Mouse (Mus musculus): ENCODE data around the gene Lrrc4b.

Gene Lrrc4b

DNA sequence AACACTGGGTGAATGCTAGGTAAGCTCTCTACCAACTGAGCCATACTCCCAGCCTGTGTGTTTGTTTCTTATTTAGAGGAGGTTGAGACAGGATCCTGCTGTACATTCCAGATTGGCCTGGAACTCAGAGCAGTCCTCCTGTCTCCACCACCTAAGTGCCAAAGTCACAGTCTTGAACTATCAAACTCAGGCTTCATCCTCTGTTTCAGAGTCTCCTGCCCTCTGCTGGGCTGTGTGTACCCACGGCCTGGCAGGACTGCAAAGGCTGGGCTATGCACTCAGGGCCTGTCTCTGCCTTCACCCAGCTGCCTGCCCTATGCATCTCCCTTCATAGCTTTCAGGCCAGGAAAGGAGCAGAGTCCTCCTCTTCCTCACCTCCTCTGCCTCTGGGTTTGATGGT, 7.4 kb downstream of the Lrrc4b start:
- no peak for DNase-seq (ENCODE audit: low spot score in 2 of 2)

DNA sequence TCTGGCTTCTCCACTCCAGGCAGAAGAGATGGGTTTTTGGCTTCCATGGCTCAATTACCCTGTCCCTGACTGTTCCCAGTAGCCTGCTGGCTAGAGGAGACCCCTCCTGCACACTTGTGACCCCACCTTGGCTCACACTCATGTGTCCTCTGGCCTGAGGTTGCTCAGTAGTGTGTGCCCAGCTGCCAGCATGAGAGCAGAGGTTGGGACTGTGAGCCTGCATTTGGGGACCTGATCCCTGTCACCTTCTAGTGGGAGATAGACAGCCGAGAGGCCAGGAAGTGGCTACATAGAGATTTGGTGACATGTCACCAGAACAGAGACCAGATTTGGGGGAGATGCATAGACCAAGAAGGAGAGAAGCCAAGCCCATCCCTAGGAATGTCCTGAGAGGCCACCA, 8.4 kb downstream of the Lrrc4b start:
- DNase-seq (ENCODE audit: low spot score in 2 of 2): no peak

GRCm38 (mm10) chr7:44437933-44438332, 9.1 kb downstream of the Lrrc4b start:
- DNase-seq (ENCODE audit: low spot score in 2 of 2): no peak

- DNase-seq (ENCODE audit: low spot score in 2 of 2): no peak
Observed at GRCm38 (mm10) chr7:44439696-44440095, 10.9 kb downstream of the Lrrc4b start.

DNA sequence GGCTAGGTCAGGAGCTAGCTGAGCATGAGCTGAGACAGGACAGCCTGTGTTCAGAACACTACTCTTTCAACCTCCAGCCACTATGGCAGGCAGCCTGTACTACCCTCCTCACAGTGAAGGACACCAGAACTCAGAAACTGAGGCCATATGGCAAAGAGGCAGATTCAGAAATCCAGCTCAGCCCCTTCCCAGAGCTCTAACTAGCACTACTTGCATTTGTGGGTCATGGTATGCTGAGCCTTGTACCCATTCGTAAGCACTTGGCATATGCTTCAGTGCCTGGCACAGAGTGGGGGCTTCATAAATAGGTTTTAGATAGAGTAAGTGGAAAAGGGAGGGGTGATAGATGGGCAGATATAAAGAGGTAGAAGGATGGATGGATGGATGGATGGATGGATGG, 11.7 kb downstream of the Lrrc4b start:
- DNase-seq (ENCODE audit: low spot score in 2 of 2): no peak

DNA sequence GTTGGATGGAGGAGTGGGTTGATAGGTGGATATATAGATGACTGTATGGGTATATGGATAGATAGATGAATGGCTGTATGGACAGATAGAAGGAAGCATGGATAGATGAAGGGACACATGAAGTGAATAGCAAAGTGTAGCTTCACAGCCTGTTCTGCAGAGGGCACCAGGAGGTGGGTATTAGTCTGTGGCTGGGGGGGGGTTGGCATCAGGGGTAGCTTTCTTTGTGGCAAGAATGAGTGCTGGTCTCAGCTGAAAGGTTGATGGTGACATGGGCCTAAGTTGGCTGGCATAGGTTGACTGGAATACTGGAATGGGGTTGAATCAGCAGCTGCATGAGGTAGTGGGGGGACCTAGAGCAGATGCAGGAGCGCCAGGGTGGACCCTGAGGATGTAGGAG, 12.4 kb downstream of the Lrrc4b start:
- no peak for DNase-seq (ENCODE audit: low spot score in 2 of 2)

GRCm38 (mm10) chr7:44441648-44442109, 12.9 kb downstream of the Lrrc4b start:
- peak in 1 of 2 experiments; percentile 50 for DNase-seq (ENCODE audit: low spot score in 2 of 2)

DNA sequence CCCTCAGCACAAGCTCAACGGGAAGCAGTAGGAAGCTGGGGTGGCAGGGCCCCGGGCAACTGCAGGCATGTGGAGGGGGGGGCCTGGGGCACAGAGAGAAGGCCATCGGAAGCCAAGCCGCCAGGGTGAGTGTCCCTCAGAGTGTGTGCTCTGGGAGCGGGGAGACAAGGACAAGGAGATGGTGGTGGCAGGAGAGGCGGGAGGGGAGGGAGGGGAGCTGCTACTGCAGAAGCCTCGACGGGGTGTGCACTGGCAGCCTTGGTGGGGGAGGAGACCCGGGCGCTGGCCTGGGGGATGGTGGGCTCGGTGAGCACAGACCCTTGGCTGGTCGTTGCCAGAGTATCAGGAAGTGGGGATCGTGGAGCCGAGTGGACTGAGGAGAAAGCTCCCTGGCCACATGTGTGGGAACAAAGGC, 13.6 kb downstream of the Lrrc4b start:
- peak in 1 of 2 experiments; percentile 24 for DNase-seq (ENCODE audit: low spot score in 2 of 2)

DNA sequence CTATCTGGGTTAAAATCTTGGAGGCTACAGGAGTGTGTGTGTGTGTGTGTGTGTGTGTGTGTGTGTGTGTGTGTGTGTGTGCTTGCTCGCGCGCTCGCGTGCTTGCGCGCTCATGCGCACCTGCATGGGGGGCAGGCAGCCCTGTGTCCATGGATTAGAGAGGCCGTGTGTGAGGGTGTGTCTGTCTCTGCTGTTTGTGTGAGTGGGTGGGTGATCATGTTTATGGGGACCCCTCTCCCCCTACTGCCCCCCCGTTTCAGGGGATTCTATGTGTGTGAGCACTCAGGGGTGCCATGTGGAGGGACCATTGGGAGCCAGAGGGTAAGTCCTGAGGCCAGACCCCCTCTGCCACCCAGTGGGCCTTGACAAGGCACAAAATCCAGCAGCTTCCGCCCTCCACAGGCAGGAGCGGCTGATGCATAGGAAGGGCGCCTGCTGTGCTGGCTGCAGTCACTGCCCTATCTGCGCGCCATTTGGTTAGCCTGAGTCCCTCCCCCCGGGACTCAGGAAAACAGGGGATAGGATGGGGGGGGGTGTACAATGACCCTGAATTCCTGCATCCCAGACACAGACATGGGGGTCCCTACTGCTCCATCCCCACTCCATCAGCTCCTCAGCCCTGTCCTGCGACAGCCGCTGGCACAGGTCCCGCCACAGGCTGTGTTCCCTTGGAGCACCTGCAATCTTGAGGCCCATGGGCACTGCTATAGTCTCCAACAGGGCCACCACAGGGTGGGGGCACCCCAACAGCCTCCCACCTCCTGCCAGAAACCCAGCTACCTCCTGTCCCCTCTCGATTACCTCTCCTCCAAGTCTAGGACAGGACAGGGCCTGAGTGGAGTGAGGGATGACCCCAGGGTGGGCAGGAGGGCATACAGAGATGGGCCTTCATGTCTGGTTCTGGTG, 14.7 kb downstream of the Lrrc4b start:
- DNase-seq (ENCODE audit: low spot score in 2 of 2): peak in 1 of 2 experiments; percentile 20

DNA sequence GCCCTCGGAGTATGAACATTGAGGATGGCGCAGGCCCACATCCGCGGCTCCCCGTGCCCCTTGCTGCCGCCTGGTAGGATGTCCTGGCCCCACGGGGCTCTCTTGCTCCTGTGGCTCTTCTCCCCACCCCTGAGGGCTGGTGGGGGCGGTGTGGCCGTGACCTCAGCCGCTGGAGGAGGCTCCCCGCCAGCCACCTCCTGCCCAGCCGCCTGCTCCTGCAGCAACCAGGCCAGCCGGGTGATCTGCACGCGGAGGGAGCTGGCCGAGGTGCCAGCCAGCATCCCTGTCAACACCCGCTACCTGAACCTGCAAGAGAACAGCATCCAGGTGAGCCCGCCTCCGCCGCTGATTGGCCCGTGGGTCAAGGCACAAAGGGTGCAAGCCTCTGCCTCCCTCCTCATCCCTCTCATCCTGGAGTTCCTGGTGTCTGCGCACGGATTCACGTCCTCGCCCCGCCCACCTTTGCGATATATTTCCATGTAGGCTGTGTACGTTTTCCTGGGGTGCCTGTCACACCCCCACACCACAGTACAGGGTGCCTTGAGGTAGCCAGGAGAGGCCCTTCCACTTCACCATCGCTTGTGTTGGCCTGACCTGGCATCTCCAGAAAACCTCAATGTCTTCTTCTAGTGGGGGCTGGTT, 16.2 kb downstream of the Lrrc4b start:
- DNase-seq (ENCODE audit: low spot score in 2 of 2): no peak

DNA sequence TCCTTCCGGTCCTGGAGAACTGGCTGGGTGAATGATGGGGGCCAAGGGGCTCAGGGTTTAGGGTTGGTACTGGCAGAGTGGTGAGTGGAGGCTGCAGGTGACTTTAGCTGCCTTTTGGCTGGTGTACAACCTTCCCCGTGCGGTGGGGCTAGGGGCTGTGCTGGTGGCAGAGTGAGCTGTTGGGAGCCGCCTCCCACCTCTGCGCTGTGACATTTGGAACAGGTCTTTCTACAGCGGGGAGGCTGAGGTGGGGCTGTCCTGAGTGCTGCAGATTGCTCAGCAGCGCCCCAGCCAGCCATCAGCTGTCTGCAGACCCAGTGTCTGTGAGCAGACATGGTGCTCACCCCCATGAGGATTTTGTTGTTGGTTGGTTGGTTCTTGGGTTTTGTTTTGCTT, 16.7 kb downstream of the Lrrc4b start:
- DNase-seq (ENCODE audit: low spot score in 2 of 2): no peak

DNA sequence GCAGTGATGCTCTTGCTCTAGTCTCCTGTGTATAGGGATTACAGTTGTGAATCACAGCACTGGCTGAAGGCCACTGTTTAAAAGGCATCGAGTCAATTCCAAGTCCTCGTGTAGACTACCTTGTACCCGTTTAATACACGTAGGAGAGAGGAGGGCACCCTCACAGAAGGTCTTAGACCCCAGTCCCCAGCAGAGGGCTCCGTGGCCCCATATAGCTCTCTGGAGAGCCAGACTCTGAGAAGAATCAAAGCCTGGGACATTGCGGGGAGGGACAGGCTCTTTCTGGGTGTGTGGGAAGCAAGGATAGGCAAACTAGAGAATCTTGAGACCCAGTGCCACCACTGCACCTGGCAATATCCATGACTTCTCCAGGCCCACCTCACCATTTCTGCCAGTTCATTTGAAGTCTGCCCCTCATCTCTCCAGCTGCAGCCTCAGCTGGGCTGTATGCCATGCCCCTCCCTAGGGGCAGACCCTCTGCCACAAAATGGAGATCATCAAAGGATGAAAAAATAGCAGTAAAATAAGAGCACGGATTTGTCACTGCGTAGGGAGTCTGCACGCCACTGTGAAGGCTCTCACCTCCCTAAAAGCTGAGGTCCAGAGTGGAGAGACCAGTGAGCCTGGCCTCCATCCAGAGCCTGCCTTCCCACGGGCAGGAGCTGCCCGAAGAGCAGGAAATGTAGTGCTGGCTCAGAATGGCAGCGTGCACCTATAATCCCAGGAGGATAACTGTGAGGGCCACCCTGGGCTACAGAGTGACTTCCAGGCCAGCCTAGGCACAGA, 17.4 kb downstream of the Lrrc4b start:
- DNase-seq (ENCODE audit: low spot score in 2 of 2): no peak

DNA sequence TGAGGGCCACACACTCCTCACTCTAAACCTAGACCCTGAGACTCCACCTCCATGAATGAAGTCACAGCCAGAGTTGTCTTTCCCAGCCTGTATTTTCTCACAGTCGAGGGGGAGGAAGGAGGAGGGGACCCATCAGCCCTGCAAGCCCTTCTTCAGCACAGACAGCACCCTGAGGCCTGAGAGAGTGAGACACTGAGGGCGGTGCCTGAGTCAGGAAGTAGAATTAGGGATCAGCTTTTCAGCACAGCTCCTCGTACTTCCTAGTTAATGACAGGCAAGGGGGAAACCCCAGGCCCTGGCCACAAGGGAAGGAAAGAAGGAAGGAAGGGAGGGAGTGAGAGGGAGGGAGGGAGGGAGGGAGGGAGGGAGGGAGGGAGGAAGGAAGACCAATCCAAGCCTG, 24.4 kb downstream of the Lrrc4b start:
- DNase-seq (ENCODE audit: low spot score in 2 of 2): no peak

DNA sequence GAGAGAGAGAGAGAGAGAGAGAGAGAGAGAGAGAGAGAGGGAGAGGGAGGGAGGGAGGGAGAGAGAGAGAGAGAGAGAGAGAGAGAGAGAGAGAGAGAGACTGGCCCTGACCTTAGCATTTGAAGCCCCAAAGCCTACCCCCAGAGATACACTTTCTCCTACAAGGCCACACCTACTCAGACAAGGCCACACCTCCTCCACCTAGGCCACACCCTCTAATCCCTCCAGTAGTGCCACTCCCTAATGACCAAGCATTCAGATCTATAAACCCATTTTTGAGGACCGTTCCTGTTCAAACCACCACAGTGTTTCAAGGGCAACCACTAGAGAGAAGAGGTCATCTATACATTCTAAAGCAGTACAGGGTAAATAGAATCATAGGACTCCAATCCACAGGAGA, 27.5 kb downstream of the Lrrc4b start:
- peak in 1 of 2 experiments; percentile 0 for DNase-seq (ENCODE audit: low spot score in 2 of 2)

- DNase-seq (ENCODE audit: low spot score in 2 of 2): no peak
Observed at GRCm38 (mm10) chr7:44460067-44460466, 31.2 kb downstream of the Lrrc4b start.

- DNase-seq (ENCODE audit: low spot score in 2 of 2): no peak
Observed at GRCm38 (mm10) chr7:44460767-44461502, 32.1 kb downstream of the Lrrc4b start.

GRCm38 (mm10) chr7:44461503-44462217, 32.8 kb downstream of the Lrrc4b start:
- no peak for DNase-seq (ENCODE audit: low spot score in 2 of 2)

DNA sequence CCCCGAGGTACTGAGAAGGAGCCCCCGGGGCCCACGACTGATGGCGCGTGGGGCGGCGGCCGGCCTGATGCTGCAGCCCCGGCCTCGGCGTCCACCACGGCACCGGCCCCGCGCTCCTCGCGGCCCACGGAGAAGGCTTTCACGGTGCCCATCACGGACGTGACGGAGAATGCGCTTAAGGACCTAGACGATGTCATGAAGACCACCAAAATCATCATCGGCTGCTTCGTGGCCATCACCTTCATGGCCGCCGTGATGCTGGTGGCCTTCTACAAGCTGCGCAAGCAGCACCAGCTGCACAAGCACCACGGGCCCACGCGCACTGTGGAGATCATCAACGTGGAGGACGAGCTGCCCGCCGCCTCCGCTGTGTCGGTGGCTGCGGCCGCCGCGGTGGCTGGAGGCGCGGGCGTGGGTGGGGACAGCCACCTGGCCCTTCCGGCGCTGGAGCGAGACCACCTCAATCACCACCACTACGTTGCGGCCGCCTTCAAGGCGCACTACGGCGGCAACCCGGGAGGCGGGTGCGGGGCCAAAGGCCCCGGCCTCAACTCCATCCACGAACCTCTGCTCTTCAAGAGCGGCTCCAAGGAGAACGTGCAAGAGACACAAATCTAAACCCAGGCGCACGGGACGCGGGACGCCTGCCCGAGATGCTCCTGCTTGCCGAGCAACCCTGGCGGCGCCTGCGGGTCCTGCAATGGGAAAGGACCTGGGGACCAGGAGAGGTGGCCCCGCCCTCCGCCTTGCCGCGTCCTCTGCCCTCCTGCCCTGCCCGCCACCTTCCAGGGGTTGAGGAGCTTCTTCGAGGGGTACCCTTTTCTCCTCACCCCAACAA, 33.6 kb downstream of the Lrrc4b start:
- no peak for DNase-seq (ENCODE audit: low spot score in 2 of 2)

- DNase-seq (ENCODE audit: low spot score in 2 of 2): no peak
Observed at GRCm38 (mm10) chr7:44463056-44463425, 34.2 kb downstream of the Lrrc4b start.
